Mouse (Mus musculus) neural tube, embryonic 15.5 days (tissue): ENCODE results near the gene Atxn7l2. TPM values are rescaled to one million over a fixed set of nuclear protein-coding genes. Genes with fewer than 3 reads are reported as not detected.

Source experiments
- ATAC-seq: fragments of 200-750 bp; cut with Nextera tagmentation; 2 replicates; pipeline ENCODE4 v1.8.0; 2017; ENCODE audit warnings: mild to moderate bottlenecking, moderate TSS enrichment, moderate library complexity; ENCODE audit not compliant: low FRiP score
- H3K27ac ChIP-seq: fragments of 300-500 bp; sonication (generic); replicated peaks from 2 replicates; pipeline ENCODE4 v1.5.1; 2015; ENCODE audit warnings: mild to moderate bottlenecking, inconsistent platforms
- H3K27me3 ChIP-seq: fragments of 300-500 bp; sonication (generic); replicated peaks from 2 replicates; pipeline ENCODE4 v1.6.1; 2015; ENCODE audit warnings: inconsistent platforms
- H3K36me3 ChIP-seq: fragments of 300-500 bp; sonication (generic); 2 replicates; pipeline ENCODE4 v1.6.1; 2015; ENCODE audit warnings: inconsistent platforms
- H3K4me1 ChIP-seq: fragments of 300-500 bp; sonication (generic); 2 replicates; pipeline ENCODE4 v1.6.1; 2015; ENCODE audit warnings: inconsistent platforms
- H3K4me2 ChIP-seq: fragments of 300-500 bp; sonication (generic); 2 replicates; pipeline ENCODE4 v1.6.1; 2015; ENCODE audit warnings: inconsistent platforms, mild to moderate bottlenecking, moderate library complexity
- H3K4me3 ChIP-seq: fragments of 300-500 bp; sonication (generic); replicated peaks from 2 replicates; pipeline ENCODE4 v1.5.1; 2015; ENCODE audit warnings: mild to moderate bottlenecking, inconsistent platforms
- H3K9ac ChIP-seq: fragments of 300-500 bp; sonication (generic); replicated peaks from 2 replicates; pipeline ENCODE4 v1.6.1; 2015; ENCODE audit warnings: mild to moderate bottlenecking, inconsistent platforms
- H3K9me3 ChIP-seq: fragments of 300-500 bp; sonication (generic); replicated peaks from 2 replicates; pipeline ENCODE4 v1.6.1; 2016; ENCODE audit warnings: inconsistent platforms
- WGBS: fragments of 180-500 bp; shearing (Covaris S2); methylation state at CpG from one replicate; pipeline ENCODE4 v1.1.7; 2015; ENCODE audit warnings: mixed read lengths; 5-methylcytosine and 5-hydroxymethylcytosine counted together
- polyA plus RNA-seq: library from polyadenylated mRNA; unstranded; fragments of >200 nt; fragmentation: Nextera tagmentation; extraction: Ambion mirVana; gene quantifications from 2 replicates; pipeline ENCODE4 v1.2.1, GENCODE M21; 2015

The Atxn7l2 gene
- polyA plus RNA-seq, 1 experiment from 2014 or later: 18.4 TPM

DNA sequence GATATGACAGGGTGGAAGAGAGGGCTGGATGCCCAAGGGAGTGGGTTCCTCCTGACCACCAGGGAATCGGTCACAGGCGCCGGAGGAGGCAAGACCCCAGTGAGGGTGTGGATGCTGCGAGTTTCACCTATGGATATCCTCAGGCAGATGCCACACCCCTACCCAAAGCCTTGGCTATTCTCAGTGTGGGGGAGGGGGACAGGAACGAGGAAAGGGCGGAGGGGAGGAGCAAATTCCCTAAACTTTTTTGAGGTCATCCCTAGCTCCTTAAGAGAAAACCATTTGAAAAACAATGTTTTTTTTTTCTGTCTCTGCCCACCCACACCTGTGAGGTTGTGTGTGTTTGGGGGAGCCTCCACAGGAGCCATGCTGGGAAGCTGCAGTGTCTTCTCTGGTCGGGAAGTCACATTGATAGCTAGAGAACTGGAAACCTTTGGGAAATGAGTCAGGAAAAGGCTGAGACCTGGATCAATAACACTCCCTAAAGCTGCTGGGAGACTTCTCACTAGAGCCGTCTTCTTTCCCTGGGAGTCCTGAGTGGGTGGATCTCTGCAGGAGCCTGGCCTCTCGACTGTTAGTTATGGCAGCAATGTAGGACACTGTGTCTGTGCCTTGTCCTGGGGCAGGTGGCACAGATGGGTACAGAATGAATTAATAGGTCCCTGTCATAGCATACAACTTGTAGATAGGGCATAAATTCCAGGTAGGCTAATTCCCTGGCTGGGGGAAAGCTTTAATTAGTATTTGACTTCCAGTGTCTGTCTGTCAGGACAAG lies 21.8 kb downstream of the Atxn7l2 start:
- peaks cover 11% of the 10 kb centered on the region; the same call in 1 of the 2 replicates for H3K36me3 ChIP-seq
- peaks cover 55% of the 10 kb centered on the region for H3K4me1 ChIP-seq
- H3K27me3 ChIP-seq: peaks cover 3% of the 10 kb centered on the region; the same call in 1 of the 2 replicates
- ATAC-seq: no peak
- no peak overlapping the region for H3K9ac ChIP-seq
- no peak overlapping the region for H3K27ac ChIP-seq
- H3K4me3 ChIP-seq: no peak overlapping the region
- H3K9me3 ChIP-seq: no peaks in the 10 kb centered on the region
- peak overlapping the region; percentile 0; the same call in 1 of the 2 replicates for H3K4me2 ChIP-seq
- WGBS: 67% methylated on average over 9 of the region's 9 CpGs

- peaks cover 11% of the 10 kb centered on the region; the same call in 1 of the 2 replicates for H3K36me3 ChIP-seq
- ATAC-seq: peak; percentile 5; the same call in 1 of the 2 replicates
- H3K27ac ChIP-seq: 0 out of 2 replicates have a peak overlapping the region, but pooled peaks have one; percentile 75
- 61% methylated on average over 20 of the region's 20 CpGs for WGBS
- peak overlapping the region; percentile 85 for H3K4me2 ChIP-seq
- peaks cover 3% of the 10 kb centered on the region; the same call in 1 of the 2 replicates for H3K27me3 ChIP-seq
- peaks cover 52% of the 10 kb centered on the region for H3K4me1 ChIP-seq
- peak overlapping the region; percentile 76 for H3K4me3 ChIP-seq
- peak overlapping the region; percentile 82 for H3K9ac ChIP-seq
- H3K9me3 ChIP-seq: no peaks in the 10 kb centered on the region
These were observed 23.5 kb downstream of the Atxn7l2 start for GRCm38 (mm10) chr3:108187111-108187795.

- Histone ChIP-seq H3K4me3 (peak within 1 kb of the TSS; percentile 76), H3K27ac (peak within 1 kb of the TSS; percentile 75), H3K4me2 (peak within 1 kb of the TSS; percentile 85), H3K36me3 (peaks cover 6% of the 10 kb centered on the region; the same call in 1 of the 2 replicates), H3K4me1 (peaks cover 52% of the 10 kb centered on the region), H3K9me3 (no peaks in the 10 kb centered on the region), H3K9ac (peak within 1 kb of the TSS; percentile 82), H3K27me3 (peaks cover 3% of the 10 kb centered on the region; the same call in 1 of the 2 replicates)
- WGBS: 1% methylated on average over 58 of the region's 100 CpGs
- peak; percentile 72 for ATAC-seq
These were observed 24.4 kb downstream of the Atxn7l2 start, which contains the start of gene Amigo1 for GRCm38 (mm10) chr3:108186098-108187047. Gene Amigo1, plus strand, starts transcription at chr3:108186335.

DNA sequence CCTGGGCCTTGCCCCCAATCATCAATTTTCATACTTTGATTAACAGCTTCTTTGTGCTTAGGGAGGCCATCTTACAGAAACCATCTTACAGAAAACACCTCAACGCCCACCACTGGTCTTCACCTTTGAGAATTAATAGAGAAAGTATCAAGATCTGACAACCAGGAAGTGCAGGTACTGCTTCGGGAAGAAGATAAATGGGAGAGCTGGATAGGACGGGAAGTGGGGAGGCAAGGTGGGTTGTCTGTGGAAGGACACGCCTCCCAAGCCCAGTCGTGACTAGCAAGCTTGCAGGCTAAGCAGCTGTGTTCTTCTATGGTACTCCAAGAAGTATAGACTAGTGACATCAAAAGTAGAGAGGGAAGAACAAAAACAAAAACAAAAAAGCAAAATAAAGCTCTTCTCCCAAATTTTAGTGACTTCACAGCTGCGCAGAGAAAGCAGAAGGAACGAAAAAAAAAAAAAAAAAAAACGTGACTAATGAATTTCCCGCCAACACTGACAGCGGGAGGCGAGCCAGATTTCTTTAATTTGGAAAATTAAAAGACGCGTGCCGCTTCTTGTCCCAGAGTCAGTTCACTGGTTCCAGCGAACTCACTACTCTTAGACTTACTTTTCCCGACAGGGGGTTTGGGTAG lies 25.2 kb downstream of the Atxn7l2 start:
- 4% methylated on average over 16 of the region's 16 CpGs for WGBS
- Histone ChIP-seq H3K9me3 (no peaks in the 10 kb centered on the region), H3K9ac (peak overlapping the region; percentile 82), H3K4me3 (peak overlapping the region; percentile 76), H3K36me3 (peaks cover 6% of the 10 kb centered on the region; the same call in 1 of the 2 replicates), H3K27me3 (peaks cover 3% of the 10 kb centered on the region; the same call in 1 of the 2 replicates), H3K4me1 (peaks cover 48% of the 10 kb centered on the region), H3K4me2 (peak overlapping the region; percentile 85), H3K27ac (peak overlapping the region; percentile 75; the same call in 1 of the 2 replicates)
- ATAC-seq: peak; percentile 56; the same call in 1 of the 2 replicates

GRCm38 (mm10) chr3:108184742-108185141 lies 26.0 kb downstream of the Atxn7l2 start:
- Histone ChIP-seq H3K36me3 (peaks cover 6% of the 10 kb centered on the region; the same call in 1 of the 2 replicates), H3K4me3 (no peak overlapping the region), H3K27ac (no peak overlapping the region), H3K4me1 (peaks cover 43% of the 10 kb centered on the region), H3K9ac (no peak overlapping the region), H3K9me3 (no peaks in the 10 kb centered on the region), H3K4me2 (no peak overlapping the region), H3K27me3 (peaks cover 3% of the 10 kb centered on the region; the same call in 1 of the 2 replicates)
- ATAC-seq: no peak
- WGBS: 87% methylated on average over 3 of the region's 3 CpGs

DNA sequence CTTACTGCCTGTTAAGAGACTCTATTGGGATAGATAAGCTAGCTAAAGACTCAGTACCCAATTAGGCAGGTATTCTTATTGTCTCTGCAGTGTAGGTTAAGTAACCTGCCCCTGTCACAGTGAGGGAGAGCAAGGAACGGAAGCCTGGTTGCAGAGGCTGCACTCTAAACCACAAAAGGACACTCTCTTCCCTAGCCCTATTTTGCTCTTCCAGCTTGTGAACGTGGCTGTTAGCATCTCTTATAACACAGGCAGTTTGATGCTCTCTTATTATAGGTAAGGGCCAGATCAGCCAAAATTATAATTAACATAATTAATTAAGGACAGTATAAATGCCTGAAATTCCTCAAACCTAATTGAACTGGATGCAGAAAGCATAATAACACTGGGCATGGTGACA lies 30.2 kb downstream of the Atxn7l2 start:
- Histone ChIP-seq H3K9me3 (no peaks in the 10 kb centered on the region), H3K4me3 (no peak overlapping the region), H3K4me2 (no peak overlapping the region), H3K9ac (no peak overlapping the region), H3K27me3 (peaks cover 3% of the 10 kb centered on the region; the same call in 1 of the 2 replicates), H3K4me1 (peaks cover 13% of the 10 kb centered on the region), H3K27ac (no peak overlapping the region), H3K36me3 (no peaks in the 10 kb centered on the region)
- no peak for ATAC-seq
- whole genome bisulfite sequencing: 41% methylated on average over 2 of the region's 2 CpGs

GRCm38 (mm10) chr3:108178756-108179715 lies 31.7 kb downstream of the Atxn7l2 start:
- Histone ChIP-seq H3K36me3 (no peaks in the 10 kb centered on the region), H3K27ac (no peak overlapping the region), H3K4me1 (peaks cover 26% of the 10 kb centered on the region), H3K4me3 (no peak overlapping the region), H3K9me3 (no peaks in the 10 kb centered on the region), H3K4me2 (no peak overlapping the region), H3K9ac (no peak overlapping the region), H3K27me3 (no peaks in the 10 kb centered on the region)
- no peak for ATAC-seq
- 79% methylated on average over 7 of the region's 7 CpGs for WGBS

GRCm38 (mm10) chr3:108174672-108175531 lies 35.8 kb downstream of the Atxn7l2 start:
- peak; percentile 93 for ATAC-seq
- H3K4me3 ChIP-seq: no peak overlapping the region
- H3K27ac ChIP-seq: peak overlapping the region; percentile 82
- no peaks in the 10 kb centered on the region for H3K27me3 ChIP-seq
- no peaks in the 10 kb centered on the region for H3K9me3 ChIP-seq
- 13% methylated on average over 14 of the region's 14 CpGs for WGBS
- peak overlapping the region; percentile 43 for H3K4me2 ChIP-seq
- no peaks in the 10 kb centered on the region for H3K36me3 ChIP-seq
- peaks cover 28% of the 10 kb centered on the region for H3K4me1 ChIP-seq
- H3K9ac ChIP-seq: no peak overlapping the region

DNA sequence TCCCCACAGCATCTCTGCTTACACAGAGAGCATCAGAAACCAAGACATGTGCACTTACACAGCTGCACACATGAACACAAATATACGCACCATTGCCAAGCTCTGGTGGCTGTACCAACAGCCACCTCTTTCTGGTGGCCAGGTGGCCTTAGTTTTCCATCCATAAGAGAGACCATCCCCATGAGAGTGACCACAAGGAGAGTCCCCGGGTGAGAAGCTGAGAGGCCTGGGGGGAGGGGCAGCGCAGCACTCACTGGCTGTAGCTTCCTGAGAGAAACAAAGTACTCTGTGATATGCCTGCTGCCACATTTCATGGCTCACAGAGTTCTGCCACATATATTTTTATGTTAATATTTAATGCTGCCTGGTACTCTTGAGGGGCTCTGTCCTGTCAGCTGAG lies 41.5 kb downstream of the Atxn7l2 start:
- no peaks in the 10 kb centered on the region for H3K9me3 ChIP-seq
- no peak for ATAC-seq
- H3K4me1 ChIP-seq: peaks cover 52% of the 10 kb centered on the region
- H3K27ac ChIP-seq: no peak overlapping the region
- H3K27me3 ChIP-seq: no peaks in the 10 kb centered on the region
- H3K4me2 ChIP-seq: no peak overlapping the region
- H3K9ac ChIP-seq: 0 out of 2 replicates have a peak overlapping the region, but pooled peaks have one; percentile 5
- 34% methylated on average over 3 of the region's 3 CpGs for WGBS
- no peak overlapping the region for H3K4me3 ChIP-seq
- no peaks in the 10 kb centered on the region for H3K36me3 ChIP-seq
